Mouse (Mus musculus) myocyte (in vitro differentiated cells): ENCODE results near the gene Apobec3.

Experiments used
- CEBPB ChIP-seq: IDR thresholded peaks from 2 replicates; pipeline ENCODE4 v1.6.1; 2011; ENCODE audit warnings: mild to moderate bottlenecking, moderate library complexity; ENCODE audit not compliant: poor library complexity, insufficient read depth, severe bottlenecking
- MAX ChIP-seq: IDR thresholded peaks from one replicate; pipeline ENCODE4 v1.6.1; 2011; ENCODE audit warnings: low read depth, mild to moderate bottlenecking, control low read depth
- POLR2A ChIP-seq: IDR thresholded peaks from one replicate; pipeline ENCODE4 v1.6.1; 2011; ENCODE audit warnings: low read depth, mild to moderate bottlenecking, control low read depth, moderate library complexity; ENCODE audit not compliant: insufficient read length
- REST ChIP-seq: IDR thresholded peaks from one replicate; pipeline ENCODE4 v1.6.1; 2011; ENCODE audit warnings: mild to moderate bottlenecking, control low read depth, moderate library complexity; ENCODE audit not compliant: insufficient read depth, insufficient read length
- TCF12 ChIP-seq: IDR thresholded peaks from one replicate; pipeline ENCODE4 v1.6.1; 2011; ENCODE audit warnings: mild to moderate bottlenecking, control low read depth; ENCODE audit not compliant: poor library complexity, insufficient read depth, severe bottlenecking

GRCm38 (mm10) chr15:79936374-79936751, 44.9 kb downstream of the Apobec3 start:
- no peak for TF ChIP-seq POLR2A
- TF ChIP-seq REST: no peak
- TF ChIP-seq CEBPB: no peak
- no peak for TF ChIP-seq MAX
- TF ChIP-seq TCF12: no peak
